Mouse (Mus musculus) MEL (cell line): Measurements from ENCODE around the gene Slc30a1. TPM values are rescaled to one million over a fixed set of nuclear protein-coding genes. Genes with fewer than 3 reads are reported as not detected.

Experiments used
- DNase-seq: peaks from one replicate; pipeline ENCODE4 v3.0.0; 2011; ENCODE audit warnings: low read depth, low spot score
- H3K27ac ChIP-seq: 2 replicates; pipeline ENCODE4 v1.5.1; 2012; ENCODE audit warnings: low read depth, mild to moderate bottlenecking, control low read depth, low read length, moderate library complexity; ENCODE audit not compliant: control insufficient read depth
- H3K27me3 ChIP-seq, 2 experiments: fragments of 150-350 bp in 1 of 2; sonication (generic) in 1 of 2; 2 replicates each; pipeline ENCODE4 v1.6.1; 2012; ENCODE audit warnings: low read length in 2 of 2, mild to moderate bottlenecking in 2 of 2, improper control_type of control experiment in 1 of 2, moderate library complexity in 1 of 2; ENCODE audit not compliant: insufficient read depth in 2 of 2, control insufficient read depth in 1 of 2
- H3K36me3 ChIP-seq, 2 experiments: 2 replicates each; pipeline ENCODE4 v1.6.1; 2012 to 2014; ENCODE audit warnings: low read length in 2 of 2, improper control_type of control experiment in 1 of 2, inconsistent platforms in 1 of 2, mild to moderate bottlenecking in 1 of 2; ENCODE audit not compliant: insufficient read depth in 2 of 2, control insufficient read depth in 1 of 2
- H3K4me1 ChIP-seq, 2 experiments: fragments of 150-350 bp in 1 of 2; sonication (generic) in 1 of 2; 2 replicates each; pipeline ENCODE4 v1.6.1; 2012; ENCODE audit warnings: low read length in 2 of 2, improper control_type of control experiment in 1 of 2, mild to moderate bottlenecking in 1 of 2; ENCODE audit not compliant: insufficient read depth in 2 of 2, control insufficient read depth in 1 of 2
- H3K4me3 ChIP-seq, 2 experiments: fragments of 150-350 bp in 1 of 2; sonication (generic) in 1 of 2; 2 replicates each; pipeline ENCODE4 v1.5.1; 2012; ENCODE audit warnings: low read depth in 2 of 2, low read length in 2 of 2, mild to moderate bottlenecking in 2 of 2, moderate library complexity in 2 of 2, control low read depth in 1 of 2, improper control_type of control experiment in 1 of 2; ENCODE audit not compliant: control insufficient read depth in 1 of 2, insufficient read depth in 1 of 2
- H3K79me2 ChIP-seq: 2 replicates; pipeline ENCODE4 v1.6.1; 2012; ENCODE audit warnings: mild to moderate bottlenecking, low read length, moderate library complexity; ENCODE audit not compliant: control insufficient read depth, poor library complexity, insufficient read depth
- H3K9ac ChIP-seq: 2 replicates; pipeline ENCODE4 v1.6.1; 2012; ENCODE audit warnings: low read depth, mild to moderate bottlenecking, control low read depth, low read length, moderate library complexity; ENCODE audit not compliant: control insufficient read depth, poor library complexity, severe bottlenecking
- H3K9me3 ChIP-seq: fragments of 150-350 bp; sonication (generic); replicated peaks from 2 replicates; pipeline ENCODE4 v1.6.1; 2012; ENCODE audit warnings: mild to moderate bottlenecking, low read length, improper control_type of control experiment, moderate library complexity; ENCODE audit not compliant: insufficient read depth
- BHLHE40 ChIP-seq: IDR thresholded peaks from 2 replicates; pipeline ENCODE4 v1.6.1; 2012; ENCODE audit warnings: low read depth, mild to moderate bottlenecking, inconsistent platforms, low read length, improper control_type of control experiment, borderline replicate concordance
- CHD1 ChIP-seq: IDR thresholded peaks from 2 replicates; pipeline ENCODE4 v1.6.1; 2012; ENCODE audit warnings: low read depth, mild to moderate bottlenecking, inconsistent platforms, low read length, improper control_type of control experiment
- CHD2 ChIP-seq: IDR thresholded peaks from 2 replicates; pipeline ENCODE4 v1.6.1; 2011; ENCODE audit warnings: low read length, improper control_type of control experiment
- CTCF ChIP-seq, 3 experiments: IDR thresholded peaks in 2 of 3; conservative IDR thresholded peaks in 1 of 3; 2 replicates each; pipeline ENCODE4 v1.5.1; 2011 to 2012; ENCODE audit warnings: low read length in 3 of 3, low read depth in 2 of 3, mild to moderate bottlenecking in 2 of 3, improper control_type of control experiment in 1 of 3, inconsistent platforms in 1 of 3, mixed read lengths in 1 of 3, moderate library complexity in 1 of 3; ENCODE audit not compliant: control insufficient read depth in 1 of 3, insufficient read depth in 1 of 3, poor library complexity in 1 of 3, severe bottlenecking in 1 of 3
- ELF1 ChIP-seq: IDR thresholded peaks from 2 replicates; pipeline ENCODE4 v1.6.1; 2014; ENCODE audit warnings: low read depth, mild to moderate bottlenecking, inconsistent platforms, low read length, improper control_type of control experiment, moderate library complexity
- ETS1 ChIP-seq: IDR thresholded peaks from 2 replicates; pipeline ENCODE4 v1.6.1; 2012; ENCODE audit warnings: low read depth, mild to moderate bottlenecking, inconsistent platforms, low read length, improper control_type of control experiment, moderate library complexity
- GABPA ChIP-seq: IDR thresholded peaks from 2 replicates; pipeline ENCODE4 v1.6.1; 2012; ENCODE audit warnings: low read depth, mild to moderate bottlenecking, inconsistent platforms, low read length, improper control_type of control experiment, moderate library complexity
- KAT2A ChIP-seq: conservative IDR thresholded peaks from 2 replicates; pipeline ENCODE4 v1.6.1; 2012; ENCODE audit warnings: low read depth, low read length, improper control_type of control experiment, inconsistent platforms
- MAFK ChIP-seq: IDR thresholded peaks from 2 replicates; pipeline ENCODE4 v1.6.1; 2011; ENCODE audit warnings: low read depth, mild to moderate bottlenecking, low read length, improper control_type of control experiment, borderline replicate concordance
- MEF2A ChIP-seq: IDR thresholded peaks from 2 replicates; pipeline ENCODE4 v1.6.1; 2014; ENCODE audit warnings: low read depth, mild to moderate bottlenecking, inconsistent platforms, low read length, improper control_type of control experiment; ENCODE audit not compliant: poor library complexity, insufficient replicate concordance, severe bottlenecking; ENCODE audit errors: extremely low read depth
- MYB ChIP-seq: IDR thresholded peaks from 2 replicates; pipeline ENCODE4 v1.6.1; 2011; ENCODE audit warnings: mild to moderate bottlenecking, low read depth, low read length, improper control_type of control experiment
- MYC ChIP-seq: IDR thresholded peaks from 2 replicates; pipeline ENCODE4 v1.6.1; 2011; ENCODE audit warnings: low read depth, mild to moderate bottlenecking, low read length, improper control_type of control experiment, moderate library complexity
- NELFE ChIP-seq: IDR thresholded peaks from 2 replicates; pipeline ENCODE4 v1.6.1; 2011; ENCODE audit warnings: low read depth, low read length, improper control_type of control experiment
- POLR2A ChIP-seq, 2 experiments: IDR thresholded peaks; 2 replicates each; pipeline ENCODE4 v1.6.1; 2011 to 2012; ENCODE audit warnings: low read length in 2 of 2, mild to moderate bottlenecking in 2 of 2, control low read depth in 1 of 2, improper control_type of control experiment in 1 of 2, low read depth in 1 of 2, moderate library complexity in 1 of 2; ENCODE audit not compliant: control insufficient read depth in 1 of 2, insufficient read depth in 1 of 2, poor library complexity in 1 of 2
- RCOR1 ChIP-seq: IDR thresholded peaks from 2 replicates; pipeline ENCODE4 v1.6.1; 2012; ENCODE audit warnings: low read depth, mild to moderate bottlenecking, inconsistent platforms, low read length, improper control_type of control experiment
- SIN3A ChIP-seq: IDR thresholded peaks from 2 replicates; pipeline ENCODE4 v1.6.1; 2012; ENCODE audit warnings: low read length, improper control_type of control experiment, inconsistent platforms
- TAL1 ChIP-seq: IDR thresholded peaks from 2 replicates; pipeline ENCODE4 v1.6.1; 2012; ENCODE audit warnings: mild to moderate bottlenecking, inconsistent platforms, low read length, moderate library complexity, mixed read lengths
- UBTF ChIP-seq: IDR thresholded peaks from 2 replicates; pipeline ENCODE4 v1.6.1; 2012; ENCODE audit warnings: low read depth, mild to moderate bottlenecking, inconsistent platforms, low read length, improper control_type of control experiment, moderate library complexity, borderline replicate concordance; ENCODE audit not compliant: insufficient read depth
- USF1 ChIP-seq: IDR thresholded peaks from 2 replicates; pipeline ENCODE4 v1.6.1; 2014; ENCODE audit warnings: low read depth, mild to moderate bottlenecking, inconsistent platforms, low read length, improper control_type of control experiment, moderate library complexity
- USF2 ChIP-seq, 2 experiments: IDR thresholded peaks; 2 replicates each; pipeline ENCODE4 v1.6.1; 2011 to 2012; ENCODE audit warnings: improper control_type of control experiment in 2 of 2, low read length in 2 of 2, borderline replicate concordance in 1 of 2, inconsistent platforms in 1 of 2, low read depth in 1 of 2, mild to moderate bottlenecking in 1 of 2; ENCODE audit not compliant: insufficient read depth in 1 of 2
- ZC3H11A ChIP-seq: IDR thresholded peaks from 2 replicates; pipeline ENCODE4 v1.6.1; 2012; ENCODE audit warnings: low read depth, mild to moderate bottlenecking, inconsistent platforms, low read length, improper control_type of control experiment
- ZNF384 ChIP-seq: IDR thresholded peaks from 2 replicates; pipeline ENCODE4 v1.6.1; 2012; ENCODE audit warnings: low read depth, mild to moderate bottlenecking, inconsistent platforms, low read length, improper control_type of control experiment
- polyA plus RNA-seq, 2 experiments: library from polyadenylated mRNA; stranded (reverse) in 1 of 2; unstranded in 1 of 2; fragments of >175 nt in 1 of 2; fragments of >200 nt in 1 of 2; gene quantifications; 2 replicates each; pipeline versions ENCODE4 v1.2.1 to v1.2.4; 2012; ENCODE audit warnings: low replicate concordance in 2 of 2, low read depth in 1 of 2; ENCODE audit not compliant: insufficient read length in 2 of 2, insufficient read depth in 1 of 2, missing spikeins in 1 of 2
- total RNA-seq: library from RNA; depleted of rRNA; stranded (reverse); fragments of 300-350 nt; gene quantifications from 2 replicates; pipeline ENCODE4 v1.2.3, GENCODE M21; 2012

The Slc30a1 gene
- total and polyA plus RNA-seq, 3 experiments = 10.4 to 10.7 TPM; not detected in 1

GRCm38 (mm10) chr1:191957321-191957720, 50.8 kb downstream of the Slc30a1 start:
- Histone ChIP-seq H3K4me1 (no peaks in the 10 kb centered on the region), H3K36me3 (no peaks in the 10 kb centered on the region), H3K4me3 (no peak overlapping the region), H3K27ac (no peak overlapping the region), H3K27me3 (no peaks in the 10 kb centered on the region; a peak in 3 of 4 replicates), H3K9me3 (no peaks in the 10 kb centered on the region), H3K9ac (no peak overlapping the region), H3K79me2 (no peaks in the 10 kb centered on the region)
- TF ChIP-seq ELF1 = no peak
- TF ChIP-seq MYB = no peak
- no peak for TF ChIP-seq USF2 (IDR thresholded peaks at IDR 0.05; ENCODE audit: borderline replicate concordance in 1 of 2, insufficient read depth in 1 of 2, low read depth in 1 of 2, low read length in 2 of 2)
- TF ChIP-seq ZNF384 = no peak
- TF ChIP-seq TAL1 = no peak
- TF ChIP-seq CHD2 = no peak
- no peak for TF ChIP-seq KAT2A
- no peak for TF ChIP-seq UBTF
- no peak for TF ChIP-seq CTCF (IDR thresholded peaks at IDR 0.05 in 2 of 3, conservative IDR thresholded peaks at IDR 0.05 in 1 of 3; ENCODE audit: control insufficient read depth in 1 of 3, insufficient read depth in 1 of 3, low read depth in 2 of 3, low read length in 3 of 3, poor library complexity in 1 of 3, severe bottlenecking in 1 of 3)
- TF ChIP-seq RCOR1 = no peak
- DNase-seq = no peak

- no peak overlapping the region for H3K27ac ChIP-seq
- 0 out of 4 replicates have a peak, but pooled peaks cover 0 to 3% of the 10 kb centered on the region in 2 experiments for H3K4me1 ChIP-seq
- H3K36me3 ChIP-seq = 0 out of 4 replicates have a peak, but pooled peaks cover 0 to 3% of the 10 kb centered on the region in 2 experiments
- no peaks in the 10 kb centered on the region for H3K9me3 ChIP-seq
- no peak for TF ChIP-seq POLR2A (IDR thresholded peaks at IDR 0.05; ENCODE audit: control insufficient read depth in 1 of 2, insufficient read depth in 1 of 2, low read depth in 1 of 2, low read length in 2 of 2, poor library complexity in 1 of 2)
- no peak for TF ChIP-seq GABPA
- no peak for TF ChIP-seq SIN3A
- no peak for TF ChIP-seq USF2 (IDR thresholded peaks at IDR 0.05; ENCODE audit: borderline replicate concordance in 1 of 2, insufficient read depth in 1 of 2, low read depth in 1 of 2, low read length in 2 of 2)
- no peak for TF ChIP-seq UBTF
- TF ChIP-seq ETS1 = no peak
- TF ChIP-seq ELF1 = no peak
- no peak for TF ChIP-seq ZC3H11A
- no peak for TF ChIP-seq CTCF (IDR thresholded peaks at IDR 0.05 in 2 of 3, conservative IDR thresholded peaks at IDR 0.05 in 1 of 3; ENCODE audit: control insufficient read depth in 1 of 3, insufficient read depth in 1 of 3, low read depth in 2 of 3, low read length in 3 of 3, poor library complexity in 1 of 3, severe bottlenecking in 1 of 3)
- no peak for TF ChIP-seq MAFK
- TF ChIP-seq MEF2A = no peak
- no peak for TF ChIP-seq CHD2
- no peak for TF ChIP-seq MYB
- no peak for TF ChIP-seq NELFE
- TF ChIP-seq TAL1 = no peak
- no peak for TF ChIP-seq MYC
- TF ChIP-seq RCOR1 = no peak
- no peak for TF ChIP-seq CHD1
- TF ChIP-seq BHLHE40 = no peak
- TF ChIP-seq USF1 = no peak
- TF ChIP-seq, all 39 proteins: peak for 0
- Histone ChIP-seq H3K79me2 (no peaks in the 10 kb centered on the region), H3K9ac (no peak overlapping the region), H3K4me3 (no peak overlapping the region), H3K27me3 (no peaks in the 10 kb centered on the region; a peak in 3 of 4 replicates)
- DNase-seq = no peak
Measured at GRCm38 (mm10) chr1:191960946-191961345, 54.4 kb downstream of the Slc30a1 start.
